Mouse (Mus musculus): ENCODE results near the gene Olfr373.

DNA sequence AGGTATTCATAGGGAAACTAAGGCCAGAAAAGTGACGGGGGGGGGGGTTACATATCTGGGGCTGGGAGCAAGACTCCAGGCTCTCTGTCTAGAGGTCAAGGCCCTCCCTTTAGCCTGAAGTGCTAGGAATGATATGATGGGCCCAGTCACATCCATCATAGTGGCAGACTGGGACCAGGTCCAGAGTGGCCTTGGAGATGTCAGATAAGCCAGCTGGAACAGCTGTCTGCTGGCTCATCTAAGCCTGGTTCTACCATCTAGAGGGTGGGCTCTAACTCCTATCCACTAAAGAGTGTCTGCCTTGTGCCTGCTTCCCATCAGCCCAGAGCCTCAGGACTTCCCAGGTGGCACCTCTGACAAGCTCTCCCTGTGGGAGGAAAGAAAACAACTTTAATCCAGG lies 49.9 kb downstream of the Olfr373 start:
- TF ChIP-seq CTCF (IDR thresholded peaks at IDR 0.05; ENCODE audit: control insufficient read depth, insufficient read depth, insufficient read length) (no peak), USF1 (IDR thresholded peaks at IDR 0.05; ENCODE audit: low read depth) (no peak)

All from C2C12 (cell line).